Mouse (Mus musculus) neural tube, embryonic 11.5 days (tissue): ENCODE data around the gene Sdc4. TPM values are rescaled to one million over a fixed set of nuclear protein-coding genes. Genes with fewer than 3 reads are reported as not detected.

ENCODE experiments used
- polyA plus RNA-seq: library from polyadenylated mRNA; unstranded; fragments of >200 nt; fragmentation: Nextera tagmentation; extraction: Ambion mirVana; gene quantifications from 2 replicates; pipeline ENCODE4 v1.2.1, GENCODE M21; 2014

Gene Sdc4
- polyA plus RNA-seq, 1 experiment from 2014 or later, result 11.5 TPM

Other genes with a start within 250 kb of the Sdc4 start
- gene Wfdc15a, start 243.8 kb downstream of the Sdc4 start, polyA plus RNA-seq, result not detected in 2 replicates
- not detected in 2 replicates for gene Wfdc15b, start 222.2 kb downstream of the Sdc4 start, polyA plus RNA-seq
- not detected in 2 replicates for gene Svs2, start 205.4 kb downstream of the Sdc4 start, polyA plus RNA-seq
- gene Svs3b, start 187.2 kb downstream of the Sdc4 start, polyA plus RNA-seq, result not detected in 2 replicates
- not detected in 2 replicates for gene Svs4, start 165.4 kb downstream of the Sdc4 start, polyA plus RNA-seq
- gene Svs3a, start 154.6 kb downstream of the Sdc4 start, polyA plus RNA-seq, result not detected in 2 replicates
- not detected in 2 replicates for gene Svs6, start 127.1 kb downstream of the Sdc4 start, polyA plus RNA-seq
- not detected in 2 replicates for gene Svs5, start 111.1 kb downstream of the Sdc4 start, polyA plus RNA-seq
- 1.1 and 1.3 TPM in 2 replicates for gene Slpi, start 54.8 kb downstream of the Sdc4 start, polyA plus RNA-seq
- not detected in 2 replicates for gene Rbpjl, start 40.7 kb downstream of the Sdc4 start, polyA plus RNA-seq
- 0.48 and 0.61 TPM in 2 replicates for gene Matn4, start 38.7 kb downstream of the Sdc4 start, polyA plus RNA-seq
- 64.2 and 64.4 TPM in 2 replicates for gene Sys1, start 13.1 kb upstream of the Sdc4 start, polyA plus RNA-seq
- gene Gm20458, start 17.1 kb upstream of the Sdc4 start, polyA plus RNA-seq, result 4.9 and 6.4 TPM in 2 replicates
- gene Trp53tg5, start 29.8 kb upstream of the Sdc4 start, polyA plus RNA-seq, result not detected in 2 replicates
- gene Dbndd2, start 42.2 kb upstream of the Sdc4 start, polyA plus RNA-seq, result 3.5 and 4.5 TPM in 2 replicates
- 55.0 and 57.4 TPM in 2 replicates for gene Pigt, start 53.6 kb upstream of the Sdc4 start, polyA plus RNA-seq
- 8.4 and 13.8 TPM in 2 replicates for gene Wfdc2, start 118.5 kb upstream of the Sdc4 start, polyA plus RNA-seq
- gene Spint3, start 129.6 kb upstream of the Sdc4 start, polyA plus RNA-seq, result not detected in 2 replicates
- gene Wfdc6a, start 141.6 kb upstream of the Sdc4 start, polyA plus RNA-seq, result not detected in 2 replicates
- not detected in 2 replicates for gene Eppin, start 149.7 kb upstream of the Sdc4 start, polyA plus RNA-seq
- gene Wfdc6b, start 169.6 kb upstream of the Sdc4 start, polyA plus RNA-seq, result not detected in 2 replicates
- not detected in 2 replicates for gene Wfdc8, start 169.7 kb upstream of the Sdc4 start, polyA plus RNA-seq
- gene Wfdc16, start 194.9 kb upstream of the Sdc4 start, polyA plus RNA-seq, result not detected in 2 replicates
- gene Wfdc10, start 212.2 kb upstream of the Sdc4 start, polyA plus RNA-seq, result not detected in 2 replicates
- gene Wfdc9, start 212.7 kb upstream of the Sdc4 start, polyA plus RNA-seq, result not detected in 2 replicates
- gene Wfdc11, start 230.2 kb upstream of the Sdc4 start, polyA plus RNA-seq, result not detected in 2 replicates
- 0.30 TPM in 1 of 2 replicates, not detected in the other for gene Wfdc13, start 241.2 kb upstream of the Sdc4 start, polyA plus RNA-seq